Mouse (Mus musculus): ENCODE data around the gene Eef1e1. TPM values are rescaled to one million over a fixed set of nuclear protein-coding genes. Genes with fewer than 3 reads are reported as not detected.

Eef1e1 gene
- polyA plus RNA-seq, 1 experiment from 2014 or later = 57.1 TPM

GRCm38 (mm10) chr13:38605353-38605752 is 53.5 kb downstream of the Eef1e1 start:
- no peaks in the 10 kb centered on the region for H3K27me3 ChIP-seq
- 76% methylated on average over 6 of the region's 6 CpGs for WGBS (ENCODE audit: insufficient replicate concordance)
- H3K4me3 ChIP-seq (replicated peaks) = no peak overlapping the region
- no peak overlapping the region for H3K27ac ChIP-seq
- DNase-seq = no peak
- no peak overlapping the region for H3K4me2 ChIP-seq
- peaks cover 23% of the 10 kb centered on the region for H3K4me1 ChIP-seq (replicated peaks)
- ATAC-seq (ENCODE audit: low read depth) = no peak
- no peak overlapping the region for H3K9ac ChIP-seq
- H3K36me3 ChIP-seq = peaks cover 23% of the 10 kb centered on the region
- no peaks in the 10 kb centered on the region for H3K9me3 ChIP-seq (replicated peaks)

- 83% methylated on average over 13 of the region's 13 CpGs for WGBS (ENCODE audit: insufficient replicate concordance)
- Histone ChIP-seq H3K4me2 (no peak overlapping the region), H3K9ac (no peak overlapping the region), H3K27me3 (no peaks in the 10 kb centered on the region), H3K4me1 (replicated peaks) (peaks cover 24% of the 10 kb centered on the region), H3K27ac (no peak overlapping the region), H3K4me3 (replicated peaks) (no peak overlapping the region), H3K9me3 (replicated peaks) (no peaks in the 10 kb centered on the region), H3K36me3 (peaks cover 23% of the 10 kb centered on the region)
- ATAC-seq (ENCODE audit: low read depth) (no peak), DNase-seq (no peak)
These were observed 55.9 kb downstream of the Eef1e1 start for GRCm38 (mm10) chr13:38602966-38603365.

- Histone ChIP-seq H3K36me3 (peaks cover 23% of the 10 kb centered on the region), H3K4me3 (replicated peaks) (no peak overlapping the region), H3K4me2 (no peak overlapping the region), H3K9ac (no peak overlapping the region), H3K9me3 (replicated peaks) (no peaks in the 10 kb centered on the region), H3K4me1 (replicated peaks) (peaks cover 22% of the 10 kb centered on the region), H3K27ac (no peak overlapping the region), H3K27me3 (no peaks in the 10 kb centered on the region)
- ATAC-seq (ENCODE audit: low read depth) (no peak), DNase-seq (no peak)
- 79% methylated on average over 17 of the region's 17 CpGs for WGBS (ENCODE audit: insufficient replicate concordance)
These were observed 56.5 kb downstream of the Eef1e1 start for GRCm38 (mm10) chr13:38602243-38602832.

GRCm38 (mm10) chr13:38600811-38601210 is 58.0 kb downstream of the Eef1e1 start:
- DNase-seq (no peak), ATAC-seq (ENCODE audit: low read depth) (no peak)
- H3K4me1 ChIP-seq (replicated peaks) = peaks cover 9% of the 10 kb centered on the region
- no peaks in the 10 kb centered on the region for H3K27me3 ChIP-seq
- H3K9me3 ChIP-seq (replicated peaks) = no peaks in the 10 kb centered on the region
- 75% methylated on average over 11 of the region's 11 CpGs for WGBS (ENCODE audit: insufficient replicate concordance)
- H3K9ac ChIP-seq = no peak overlapping the region
- H3K27ac ChIP-seq = no peak overlapping the region
- no peak overlapping the region for H3K4me2 ChIP-seq
- H3K4me3 ChIP-seq (replicated peaks) = no peak overlapping the region
- peaks cover 23% of the 10 kb centered on the region for H3K36me3 ChIP-seq

GRCm38 (mm10) chr13:38597076-38597475 is 61.8 kb downstream of the Eef1e1 start:
- no peak for DNase-seq
- no peak for ATAC-seq (ENCODE audit: low read depth)
- Histone ChIP-seq H3K9me3 (replicated peaks) (no peaks in the 10 kb centered on the region), H3K4me2 (no peak overlapping the region), H3K4me1 (replicated peaks) (peaks cover 7% of the 10 kb centered on the region), H3K9ac (no peak overlapping the region), H3K4me3 (replicated peaks) (no peak overlapping the region), H3K27me3 (no peaks in the 10 kb centered on the region), H3K27ac (no peak overlapping the region), H3K36me3 (peaks cover 1% of the 10 kb centered on the region; the same call in 1 of the 2 replicates)
- WGBS (ENCODE audit: insufficient replicate concordance) = 63% methylated on average over 3 of the region's 3 CpGs

GRCm38 (mm10) chr13:38596461-38596860 is 62.4 kb downstream of the Eef1e1 start:
- Histone ChIP-seq H3K4me2 (no peak overlapping the region), H3K4me3 (replicated peaks) (no peak overlapping the region), H3K27ac (no peak overlapping the region), H3K36me3 (no peaks in the 10 kb centered on the region), H3K9me3 (replicated peaks) (no peaks in the 10 kb centered on the region), H3K4me1 (replicated peaks) (peaks cover 7% of the 10 kb centered on the region), H3K27me3 (no peaks in the 10 kb centered on the region), H3K9ac (no peak overlapping the region)
- ATAC-seq (ENCODE audit: low read depth) (no peak), DNase-seq (no peak)
- 72% methylated on average over 4 of the region's 4 CpGs for WGBS (ENCODE audit: insufficient replicate concordance)

Other genes starting within 250 kb of the Eef1e1 start
- 69.2 and 75.5 TPM in 2 replicates for gene Txndc5, start 130.2 kb downstream of the Eef1e1 start, polyA plus RNA-seq (2015; fragmentation: Nextera tagmentation; extraction: Ambion mirVana)
- gene Bloc1s5, start 23.9 kb downstream of the Eef1e1 start, polyA plus RNA-seq (2015; fragmentation: Nextera tagmentation; extraction: Ambion mirVana) = 14.2 and 16.4 TPM in 2 replicates

Data from liver, embryonic 13.5 days (tissue).